Mouse (Mus musculus): ENCODE measurements at regions not wholly inside any gene's neighbourhood (a gene's known extent, or its start where the extent isn't known, plus 50 kb on each side); places are given as distances from the start of the nearest gene placed in this dataset.

GRCm38 (mm10) chr5:111640976-111641375 is 92.7 kb upstream of the Gm26897 start:
- TF ChIP-seq ZNF384 (IDR thresholded peaks at IDR 0.05; ENCODE audit: low read depth, low read length) (no peak), MAFK (IDR thresholded peaks at IDR 0.05; ENCODE audit: insufficient read depth, low read depth, low read length) (no peak), HCFC1 (IDR thresholded peaks at IDR 0.05; ENCODE audit: borderline replicate concordance, insufficient read depth, low read length) (no peak), ZC3H11A (IDR thresholded peaks at IDR 0.05; ENCODE audit: borderline replicate concordance, low read depth, low read length) (no peak), CHD2 (IDR thresholded peaks at IDR 0.05; ENCODE audit: low read depth, low read length) (no peak)
- in situ Hi-C loops (cut with MboI; ENCODE audit: low sequenced_read_pairs in 2 of 2, unreplicated experiment in 2 of 2) = no loop called here
- Histone ChIP-seq H3K9me3 (ENCODE audit: control insufficient read depth, insufficient read depth, low read depth, low read length) (no peaks in the 10 kb centered on the region), H3K36me3 (ENCODE audit: control insufficient read depth, insufficient read depth, low read length, poor library complexity, severe bottlenecking) (no peaks in the 10 kb centered on the region), H3K9ac (ENCODE audit: insufficient read depth, low read depth, low read length, poor library complexity, severe bottlenecking) (no peak overlapping the region), H3K4me1 (ENCODE audit: control insufficient read depth in 2 of 2, insufficient read depth in 2 of 2, low read length in 2 of 2, poor library complexity in 1 of 2) (peaks cover 0 to 2% of the 10 kb centered on the region in 2 experiments; a peak in 1 of 4 replicates), H3K27ac (ENCODE audit: insufficient read depth, low read depth, low read length, poor library complexity, severe bottlenecking) (no peak overlapping the region), H3K4me3 (ENCODE audit: insufficient read depth in 1 of 2, low read depth in 1 of 2, low read length in 2 of 2, poor library complexity in 1 of 2, severe bottlenecking in 1 of 2) (no peak overlapping the region)
- no peak for DNase-seq (ENCODE audit: low read depth, low spot score)

GRCm38 (mm10) chr5:111641685-111642084 is 92.0 kb upstream of the Gm26897 start:
- in situ Hi-C loops (cut with MboI; ENCODE audit: low sequenced_read_pairs in 2 of 2, unreplicated experiment in 2 of 2) = no loop called here
- no peaks in the 10 kb centered on the region for H3K9me3 ChIP-seq (ENCODE audit: control insufficient read depth, insufficient read depth, low read depth, low read length)
- H3K27ac ChIP-seq (ENCODE audit: insufficient read depth, low read depth, low read length, poor library complexity, severe bottlenecking) = no peak overlapping the region
- H3K36me3 ChIP-seq (ENCODE audit: control insufficient read depth, insufficient read depth, low read length, poor library complexity, severe bottlenecking) = no peaks in the 10 kb centered on the region
- H3K4me1 ChIP-seq (ENCODE audit: control insufficient read depth in 2 of 2, insufficient read depth in 2 of 2, low read length in 2 of 2, poor library complexity in 1 of 2) = peaks cover 0 to 2% of the 10 kb centered on the region in 2 experiments; a peak in 1 of 4 replicates
- no peak for TF ChIP-seq ZNF384 (IDR thresholded peaks at IDR 0.05; ENCODE audit: low read depth, low read length)
- TF ChIP-seq HCFC1 (IDR thresholded peaks at IDR 0.05; ENCODE audit: borderline replicate concordance, insufficient read depth, low read length) = no peak
- no peak for TF ChIP-seq CHD2 (IDR thresholded peaks at IDR 0.05; ENCODE audit: low read depth, low read length)
- TF ChIP-seq ZC3H11A (IDR thresholded peaks at IDR 0.05; ENCODE audit: borderline replicate concordance, low read depth, low read length) = no peak
- no peak for DNase-seq (ENCODE audit: low read depth, low spot score)
- H3K4me3 ChIP-seq (ENCODE audit: insufficient read depth in 1 of 2, low read depth in 1 of 2, low read length in 2 of 2, poor library complexity in 1 of 2, severe bottlenecking in 1 of 2) = no peak overlapping the region
- no peak overlapping the region for H3K9ac ChIP-seq (ENCODE audit: insufficient read depth, low read depth, low read length, poor library complexity, severe bottlenecking)

GRCm38 (mm10) chr5:111644142-111644541 is 89.6 kb upstream of the Gm26897 start:
- DNase-seq (ENCODE audit: low read depth, low spot score) = no peak
- Histone ChIP-seq H3K9me3 (ENCODE audit: control insufficient read depth, insufficient read depth, low read depth, low read length) (no peaks in the 10 kb centered on the region), H3K4me3 (ENCODE audit: insufficient read depth in 1 of 2, low read depth in 1 of 2, low read length in 2 of 2, poor library complexity in 1 of 2, severe bottlenecking in 1 of 2) (no peak overlapping the region), H3K27ac (ENCODE audit: insufficient read depth, low read depth, low read length, poor library complexity, severe bottlenecking) (no peak overlapping the region), H3K36me3 (ENCODE audit: control insufficient read depth, insufficient read depth, low read length, poor library complexity, severe bottlenecking) (no peaks in the 10 kb centered on the region), H3K9ac (ENCODE audit: insufficient read depth, low read depth, low read length, poor library complexity, severe bottlenecking) (no peak overlapping the region), H3K4me1 (ENCODE audit: control insufficient read depth in 2 of 2, insufficient read depth in 2 of 2, low read length in 2 of 2, poor library complexity in 1 of 2) (peaks cover 0 to 4% of the 10 kb centered on the region in 2 experiments; a peak in 2 of 4 replicates)
- in situ Hi-C loops (cut with MboI; ENCODE audit: low sequenced_read_pairs in 2 of 2, unreplicated experiment in 2 of 2) = no loop called here
- TF ChIP-seq ZNF384 (IDR thresholded peaks at IDR 0.05; ENCODE audit: low read depth, low read length) (no peak), CHD2 (IDR thresholded peaks at IDR 0.05; ENCODE audit: low read depth, low read length) (peak; percentile 53; the same call in 1 of the 2 replicates)

- TF ChIP-seq CHD2 (IDR thresholded peaks at IDR 0.05; ENCODE audit: low read depth, low read length) = no peak
- TF ChIP-seq ZC3H11A (IDR thresholded peaks at IDR 0.05; ENCODE audit: borderline replicate concordance, low read depth, low read length) = no peak
- TF ChIP-seq HCFC1 (IDR thresholded peaks at IDR 0.05; ENCODE audit: borderline replicate concordance, insufficient read depth, low read length) = no peak
- no peak for TF ChIP-seq ZNF384 (IDR thresholded peaks at IDR 0.05; ENCODE audit: low read depth, low read length)
- TF ChIP-seq MAFK (IDR thresholded peaks at IDR 0.05; ENCODE audit: insufficient read depth, low read depth, low read length) = no peak
- H3K36me3 ChIP-seq (ENCODE audit: control insufficient read depth, insufficient read depth, low read length, poor library complexity, severe bottlenecking) = no peaks in the 10 kb centered on the region
- H3K4me1 ChIP-seq (ENCODE audit: control insufficient read depth in 2 of 2, insufficient read depth in 2 of 2, low read length in 2 of 2, poor library complexity in 1 of 2) = peaks cover 0 to 2% of the 10 kb centered on the region in 2 experiments; a peak in 1 of 4 replicates
- no peak overlapping the region for H3K9ac ChIP-seq (ENCODE audit: insufficient read depth, low read depth, low read length, poor library complexity, severe bottlenecking)
- H3K9me3 ChIP-seq (ENCODE audit: control insufficient read depth, insufficient read depth, low read depth, low read length) = no peaks in the 10 kb centered on the region
- no peak for DNase-seq (ENCODE audit: low read depth, low spot score)
- H3K27ac ChIP-seq (ENCODE audit: insufficient read depth, low read depth, low read length, poor library complexity, severe bottlenecking) = no peak overlapping the region
- no peak overlapping the region for H3K4me3 ChIP-seq (ENCODE audit: insufficient read depth in 1 of 2, low read depth in 1 of 2, low read length in 2 of 2, poor library complexity in 1 of 2, severe bottlenecking in 1 of 2)
- in situ Hi-C loops (cut with MboI; ENCODE audit: low sequenced_read_pairs in 2 of 2, unreplicated experiment in 2 of 2) = no loop called here
Observed at GRCm38 (mm10) chr5:111644788-111645187, 88.9 kb upstream of the Gm26897 start.

- no peak for DNase-seq (ENCODE audit: low read depth, low spot score)
- H3K27ac ChIP-seq (ENCODE audit: insufficient read depth, low read depth, low read length, poor library complexity, severe bottlenecking) = no peak overlapping the region
- no peak for TF ChIP-seq HCFC1 (IDR thresholded peaks at IDR 0.05; ENCODE audit: borderline replicate concordance, insufficient read depth, low read length)
- no peak for TF ChIP-seq ZNF384 (IDR thresholded peaks at IDR 0.05; ENCODE audit: low read depth, low read length)
- TF ChIP-seq MAFK (IDR thresholded peaks at IDR 0.05; ENCODE audit: insufficient read depth, low read depth, low read length) = no peak
- TF ChIP-seq CHD2 (IDR thresholded peaks at IDR 0.05; ENCODE audit: low read depth, low read length) = no peak
- no peak for TF ChIP-seq ZC3H11A (IDR thresholded peaks at IDR 0.05; ENCODE audit: borderline replicate concordance, low read depth, low read length)
Observed at GRCm38 (mm10) chr5:111647686-111648200, 86.0 kb upstream of the Gm26897 start.

More at GRCm38 (mm10) chr5:111647686-111648200, 86.0 kb upstream of the Gm26897 start:
- H3K9ac ChIP-seq (ENCODE audit: insufficient read depth, low read depth, low read length, poor library complexity, severe bottlenecking) = no peak overlapping the region
- H3K9me3 ChIP-seq (ENCODE audit: control insufficient read depth, insufficient read depth, low read depth, low read length) = no peaks in the 10 kb centered on the region
- in situ Hi-C loops (cut with MboI; ENCODE audit: low sequenced_read_pairs in 2 of 2, unreplicated experiment in 2 of 2) = no loop called here
- peaks cover 0 to 17% of the 10 kb centered on the region in 2 experiments; a peak in 2 of 4 replicates for H3K4me1 ChIP-seq (ENCODE audit: control insufficient read depth in 2 of 2, insufficient read depth in 2 of 2, low read length in 2 of 2, poor library complexity in 1 of 2)
- H3K4me3 ChIP-seq (ENCODE audit: insufficient read depth in 1 of 2, low read depth in 1 of 2, low read length in 2 of 2, poor library complexity in 1 of 2, severe bottlenecking in 1 of 2) = no peak overlapping the region
- no peaks in the 10 kb centered on the region for H3K36me3 ChIP-seq (ENCODE audit: control insufficient read depth, insufficient read depth, low read length, poor library complexity, severe bottlenecking)

Data from ES-E14 (cell line).